Mouse (Mus musculus) CH12.LX (cell line): ENCODE results near the gene Prkag2. TPM values are rescaled to one million over a fixed set of nuclear protein-coding genes. Genes with fewer than 3 reads are reported as not detected.

Experiments
- DNase-seq: peaks from one replicate; pipeline ENCODE4 v3.0.0-alpha.2; 2013; ENCODE audit errors: extremely low read depth
- H3K27ac ChIP-seq: 2 replicates; pipeline ENCODE4 v1.5.1; 2012; ENCODE audit warnings: low read depth, mild to moderate bottlenecking, control low read depth, moderate library complexity; ENCODE audit not compliant: insufficient read depth
- H3K27me3 ChIP-seq: replicated peaks from 2 replicates; pipeline ENCODE3; 2012; ENCODE audit warnings: inconsistent platforms
- H3K36me3 ChIP-seq, 2 experiments: replicated peaks in 1 of 2; 2 replicates each; pipeline versions ENCODE3 to v1.6.1; 2012; ENCODE audit warnings: inconsistent platforms in 1 of 2, low read length in 1 of 2, mild to moderate bottlenecking in 1 of 2, mixed read lengths in 1 of 2, moderate library complexity in 1 of 2; ENCODE audit not compliant: control insufficient read depth in 1 of 2, insufficient read depth in 1 of 2
- H3K4me1 ChIP-seq, 2 experiments: 2 replicates each; pipeline ENCODE4 v1.6.1; 2012; ENCODE audit warnings: inconsistent platforms in 1 of 2, moderate library complexity in 1 of 2; ENCODE audit not compliant: insufficient read depth in 2 of 2, control insufficient read depth in 1 of 2
- H3K4me2 ChIP-seq: 2 replicates; pipeline ENCODE4 v1.6.1; 2012; ENCODE audit warnings: low read depth, mild to moderate bottlenecking, control low read depth; ENCODE audit not compliant: poor library complexity, insufficient read depth, severe bottlenecking
- H3K4me3 ChIP-seq, 3 experiments: fragments of 150-350 bp in 1 of 3; sonication (generic) in 1 of 3; replicated peaks in 1 of 3; 2 replicates each; pipeline versions ENCODE3 to v1.5.1; 2011 to 2012; ENCODE audit warnings: low read depth in 2 of 3, low read length in 2 of 3, mild to moderate bottlenecking in 2 of 3, moderate library complexity in 2 of 3, control low read depth in 1 of 3, improper control_type of control experiment in 1 of 3, inconsistent platforms in 1 of 3, mixed read lengths in 1 of 3; ENCODE audit not compliant: poor library complexity in 1 of 3
- H3K79me2 ChIP-seq: replicated peaks from 2 replicates; pipeline ENCODE4 v1.6.1; 2012; ENCODE audit warnings: mild to moderate bottlenecking, moderate library complexity; ENCODE audit not compliant: control insufficient read depth, poor library complexity, insufficient read depth, severe bottlenecking; ENCODE audit errors: extremely low read depth
- H3K9ac ChIP-seq: 2 replicates; pipeline ENCODE4 v1.6.1; 2012; ENCODE audit warnings: low read depth, mild to moderate bottlenecking, control low read depth, moderate library complexity; ENCODE audit not compliant: insufficient read depth
- H3K9me3 ChIP-seq: replicated peaks from 2 replicates; pipeline ENCODE3; 2012; ENCODE audit warnings: low read length, inconsistent platforms, mixed read lengths
- BHLHE40 ChIP-seq: IDR thresholded peaks from 2 replicates; pipeline ENCODE4 v1.6.1; 2011; ENCODE audit warnings: mild to moderate bottlenecking, low read depth, low read length, improper control_type of control experiment
- CHD1 ChIP-seq: IDR thresholded peaks from 2 replicates; pipeline ENCODE4 v1.6.1; 2012; ENCODE audit warnings: low read depth, low read length, improper control_type of control experiment, inconsistent platforms
- CTCF ChIP-seq, 2 experiments: IDR thresholded peaks in 1 of 2; conservative IDR thresholded peaks in 1 of 2; 2 replicates each; pipeline ENCODE4 v1.5.1; 2011 to 2012; ENCODE audit warnings: low read depth in 2 of 2, low read length in 2 of 2, improper control_type of control experiment in 1 of 2, inconsistent platforms in 1 of 2, mild to moderate bottlenecking in 1 of 2, moderate library complexity in 1 of 2
- ELF1 ChIP-seq: IDR thresholded peaks from 2 replicates; pipeline ENCODE4 v1.6.1; 2014; ENCODE audit warnings: low read depth, mild to moderate bottlenecking, inconsistent platforms, low read length, improper control_type of control experiment
- EP300 ChIP-seq: IDR thresholded peaks from 2 replicates; pipeline ENCODE4 v1.6.1; 2011; ENCODE audit warnings: low read length, improper control_type of control experiment
- HCFC1 ChIP-seq: IDR thresholded peaks from 2 replicates; pipeline ENCODE4 v1.6.1; 2012; ENCODE audit warnings: low read depth, mild to moderate bottlenecking, inconsistent platforms, low read length, improper control_type of control experiment
- IRF4 ChIP-seq: IDR thresholded peaks from 2 replicates; pipeline ENCODE4 v1.6.1; 2014; ENCODE audit warnings: low read depth, mild to moderate bottlenecking, inconsistent platforms, low read length, improper control_type of control experiment
- MAFK ChIP-seq: IDR thresholded peaks from 2 replicates; pipeline ENCODE4 v1.6.1; 2011; ENCODE audit warnings: low read length, improper control_type of control experiment; ENCODE audit not compliant: insufficient replicate concordance
- MEF2A ChIP-seq: IDR thresholded peaks from 2 replicates; pipeline ENCODE4 v1.6.1; 2014; ENCODE audit warnings: low read depth, mild to moderate bottlenecking, inconsistent platforms, low read length, improper control_type of control experiment, borderline replicate concordance
- MYC ChIP-seq: IDR thresholded peaks from 2 replicates; pipeline ENCODE4 v1.6.1; 2011; ENCODE audit warnings: low read depth, mild to moderate bottlenecking, improper control_type of control experiment, low read length
- PAX5 ChIP-seq: IDR thresholded peaks from 2 replicates; pipeline ENCODE4 v1.6.1; 2012; ENCODE audit warnings: low read length, inconsistent platforms, mixed read lengths
- RAD21 ChIP-seq: IDR thresholded peaks from 2 replicates; pipeline ENCODE4 v1.6.1; 2011; ENCODE audit warnings: low read depth, mild to moderate bottlenecking, low read length, improper control_type of control experiment, moderate library complexity
- RCOR1 ChIP-seq: conservative IDR thresholded peaks from 2 replicates; pipeline ENCODE4 v1.6.1; 2012; ENCODE audit warnings: low read depth, mild to moderate bottlenecking, inconsistent platforms, low read length, improper control_type of control experiment
- SIN3A ChIP-seq: IDR thresholded peaks from 2 replicates; pipeline ENCODE4 v1.6.1; 2012; ENCODE audit warnings: low read length, improper control_type of control experiment, inconsistent platforms
- SMC3 ChIP-seq: IDR thresholded peaks from 2 replicates; pipeline ENCODE4 v1.6.1; 2011; ENCODE audit warnings: low read depth, low read length, improper control_type of control experiment
- UBTF ChIP-seq: IDR thresholded peaks from 2 replicates; pipeline ENCODE4 v1.6.1; 2012; ENCODE audit warnings: low read depth, mild to moderate bottlenecking, inconsistent platforms, low read length, improper control_type of control experiment, moderate library complexity
- USF2 ChIP-seq: conservative IDR thresholded peaks from 2 replicates; pipeline ENCODE4 v1.6.1; 2011; ENCODE audit warnings: low read depth, low read length, improper control_type of control experiment
- ZC3H11A ChIP-seq: IDR thresholded peaks from 2 replicates; pipeline ENCODE4 v1.6.1; 2012; ENCODE audit warnings: low read depth, mild to moderate bottlenecking, inconsistent platforms, low read length, improper control_type of control experiment
- ZNF384 ChIP-seq: IDR thresholded peaks from 2 replicates; pipeline ENCODE4 v1.6.1; 2012; ENCODE audit warnings: low read depth, low read length, improper control_type of control experiment, inconsistent platforms
- dilution Hi-C: fragments of 300-500 bp; cut with MboI; formaldehyde crosslinking; loops from 2 replicates; pipeline ENCODE4 v1.14.3; 2020; ENCODE audit warnings: low sequenced_read_pairs; ENCODE audit not compliant: extremely low pct_unique_long_range_greater_than_20kb, extremely low pct_ligation_motif_present
- in situ Hi-C: fragments of 300-500 bp; cut with MboI; formaldehyde crosslinking; loops from 3 replicates; pipeline ENCODE4 v1.14.3; 2019; ENCODE audit warnings: low sequenced_read_pairs, low pct_ligation_motif_present, low pct_unique_long_range_greater_than_20kb, mixed read lengths
- polyA plus RNA-seq: library from polyadenylated mRNA; unstranded; fragments of >175 nt; gene quantifications from 2 replicates; pipeline ENCODE4 v1.2.1, GENCODE M21; 2012; ENCODE audit warnings: low read depth; ENCODE audit not compliant: insufficient read length
- total RNA-seq, 2 experiments: library from RNA; depleted of rRNA; stranded (reverse); fragments of 300-350 nt in 1 of 2; fragments of >200 nt in 1 of 2; gene quantifications; 2 replicates each; pipeline ENCODE4 v1.2.3; 2012 to 2014

Prkag2 gene
- total and polyA plus RNA-seq, 3 experiments: 4.6 to 21.2 (median 8.8) TPM

DNA sequence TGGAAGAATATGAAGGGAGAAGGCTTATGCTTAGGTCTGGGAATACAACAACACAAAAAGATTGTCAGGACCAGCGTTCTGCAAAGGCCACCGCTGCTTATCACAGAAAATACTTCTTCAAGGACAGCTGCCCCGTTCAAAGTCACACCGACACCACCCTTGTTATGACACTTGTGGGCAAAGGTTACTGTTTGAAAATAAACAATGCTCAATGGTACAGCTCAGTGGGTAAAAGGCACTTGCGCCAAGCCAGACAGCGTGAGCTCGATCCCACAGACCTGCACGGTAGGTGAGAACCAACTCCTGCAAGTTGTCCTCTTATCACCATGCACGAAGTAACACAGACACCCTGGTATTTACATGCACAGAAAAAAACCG, 120.5 kb downstream of the Prkag2 start:
- peaks cover 0 to 15% of the 10 kb centered on the region in 2 experiments; a peak in 2 of 4 replicates for H3K4me1 ChIP-seq
- DNase-seq: no peak
- TF ChIP-seq ELF1 (no peak), MAFK (no peak)
- no peaks in the 10 kb centered on the region for H3K36me3 ChIP-seq
- in situ Hi-C loops: no loop called here
- H3K9ac ChIP-seq: no peak overlapping the region
- H3K27me3 ChIP-seq: no peaks in the 10 kb centered on the region
- no peak overlapping the region for H3K27ac ChIP-seq
- no peak overlapping the region for H3K4me2 ChIP-seq
- dilution Hi-C loops: no loop called here
- H3K9me3 ChIP-seq: no peaks in the 10 kb centered on the region
- no peaks in the 10 kb centered on the region for H3K79me2 ChIP-seq
- no peak overlapping the region for H3K4me3 ChIP-seq

DNA sequence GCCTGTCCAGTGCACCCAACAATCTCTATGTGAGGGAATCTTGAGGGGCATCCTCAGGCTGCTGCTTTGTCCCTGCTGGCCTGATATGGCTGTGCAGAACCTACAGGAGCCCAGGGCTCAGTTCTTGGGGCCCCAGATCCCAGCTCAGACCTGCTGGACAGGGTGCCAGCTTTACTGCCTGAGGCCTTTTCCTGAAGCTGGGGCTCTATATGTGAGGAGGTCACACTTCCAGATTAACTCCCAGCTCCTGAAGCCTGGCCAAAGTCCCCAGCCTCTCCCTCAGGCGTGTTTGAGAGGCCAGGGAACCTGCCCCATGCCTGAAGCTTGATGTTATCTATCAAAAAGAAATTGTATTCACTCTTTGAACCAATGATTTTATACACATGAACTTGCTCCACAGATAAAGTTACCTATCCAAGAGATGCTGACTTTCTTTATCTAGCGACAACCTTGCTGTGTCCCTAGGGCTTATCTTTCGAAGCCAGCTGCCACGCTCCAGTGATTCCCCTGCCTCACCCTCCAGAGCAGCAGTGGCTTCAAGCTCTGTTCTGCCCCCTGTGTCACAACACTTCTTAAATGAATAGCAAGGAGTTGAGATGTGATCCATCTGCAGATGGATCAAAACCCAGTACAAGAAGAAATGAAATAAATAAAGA, 121.0 kb downstream of the Prkag2 start:
- TF ChIP-seq CTCF (conservative IDR thresholded peaks at IDR 0.05 in 1 of 2, IDR thresholded peaks at IDR 0.05 in 1 of 2; ENCODE audit: low read depth in 2 of 2, low read length in 2 of 2): peak in 1 of 2 experiments; percentile 24; a peak in 2 of 4 replicates
- no peak for TF ChIP-seq EP300
- in situ Hi-C loops: no loop called here

DNA sequence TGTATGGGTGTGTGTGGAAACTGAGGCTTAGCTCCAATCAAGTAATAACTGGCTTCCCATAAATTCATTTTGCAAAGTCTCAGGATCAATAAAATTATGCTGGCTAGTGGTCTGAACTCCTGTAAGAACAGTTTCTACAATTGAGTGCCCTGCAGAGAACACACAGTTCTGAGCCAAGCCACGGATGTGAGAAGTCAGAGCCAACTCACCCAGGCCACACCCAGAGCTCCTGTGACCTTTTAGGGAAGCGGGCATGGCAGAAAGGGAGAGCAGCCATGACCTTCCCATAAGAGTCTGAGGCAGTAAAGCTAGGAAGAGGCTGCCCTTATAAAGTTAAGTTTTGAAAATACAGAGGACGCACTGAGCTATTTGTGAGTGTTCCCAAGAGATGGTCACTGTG, 123.5 kb downstream of the Prkag2 start:
- TF ChIP-seq RCOR1 (no peak), CHD1 (no peak), UBTF (no peak), BHLHE40 (no peak), HCFC1 (no peak), MAFK (no peak), ZNF384 (no peak), RAD21 (no peak), SIN3A (no peak), ZC3H11A (no peak), USF2 (no peak), PAX5 (no peak), CTCF (conservative IDR thresholded peaks at IDR 0.05 in 1 of 2, IDR thresholded peaks at IDR 0.05 in 1 of 2; ENCODE audit: low read depth in 2 of 2, low read length in 2 of 2) (no peak), MYC (no peak), SMC3 (no peak), MEF2A (no peak), IRF4 (no peak)
- dilution Hi-C loops: no loop called here
- in situ Hi-C loops: no loop called here

More for the DNA sequence above, 121.0 kb downstream of the Prkag2 start:
- H3K4me3 ChIP-seq: no peak overlapping the region
- H3K79me2 ChIP-seq: no peaks in the 10 kb centered on the region
- no peaks in the 10 kb centered on the region for H3K27me3 ChIP-seq
- peaks cover 0 to 15% of the 10 kb centered on the region in 2 experiments; a peak in 2 of 4 replicates for H3K4me1 ChIP-seq
- H3K9ac ChIP-seq: no peak overlapping the region
- no peaks in the 10 kb centered on the region for H3K9me3 ChIP-seq
- no peaks in the 10 kb centered on the region for H3K36me3 ChIP-seq
- dilution Hi-C loops: no loop called here
- H3K27ac ChIP-seq: no peak overlapping the region
- peak; percentile 33 for DNase-seq
- no peak overlapping the region for H3K4me2 ChIP-seq

More for the DNA sequence above, 123.5 kb downstream of the Prkag2 start:
- Histone ChIP-seq H3K36me3 (no peaks in the 10 kb centered on the region), H3K79me2 (no peaks in the 10 kb centered on the region), H3K4me3 (no peak overlapping the region), H3K4me1 (peaks cover 0 to 35% of the 10 kb centered on the region in 2 experiments; a peak in 2 of 4 replicates), H3K9me3 (no peaks in the 10 kb centered on the region), H3K27ac (no peak overlapping the region), H3K9ac (no peak overlapping the region), H3K27me3 (no peaks in the 10 kb centered on the region), H3K4me2 (no peak overlapping the region)
- no peak for DNase-seq
